Mouse (Mus musculus) myocyte (in vitro differentiated cells): Measurements from ENCODE around the gene Bmpr1a.

Source experiments
- POLR2AphosphoS2 ChIP-seq: IDR thresholded peaks from one replicate; pipeline ENCODE4 v1.6.1; 2011; ENCODE audit warnings: low read depth, control low read depth; ENCODE audit not compliant: insufficient read length
- TCF12 ChIP-seq: IDR thresholded peaks from one replicate; pipeline ENCODE4 v1.6.1; 2011; ENCODE audit warnings: mild to moderate bottlenecking, control low read depth; ENCODE audit not compliant: poor library complexity, insufficient read depth, severe bottlenecking

DNA sequence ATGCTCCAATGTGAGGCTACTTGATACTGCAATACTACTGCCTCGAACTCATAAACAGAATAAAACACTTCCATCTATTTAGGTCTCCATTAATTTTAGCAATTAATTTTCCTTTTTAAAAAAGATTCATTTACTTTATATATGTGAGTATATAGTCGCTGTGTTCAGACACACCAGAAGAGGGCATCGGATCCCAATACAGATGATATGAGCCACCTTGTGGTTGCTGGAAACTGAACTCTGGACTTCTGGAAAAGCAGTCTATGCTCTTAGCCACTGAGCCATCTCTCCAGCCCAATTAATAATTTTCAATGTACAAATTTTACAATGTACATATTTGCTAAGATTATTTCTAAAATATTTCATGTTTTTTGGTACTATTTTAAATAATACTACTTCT is 74.9 kb downstream of the Bmpr1a start:
- no peak for TF ChIP-seq POLR2AphosphoS2
- no peak for TF ChIP-seq TCF12
